Mouse (Mus musculus) MEL (cell line): ENCODE results near the gene Tmc8.

Experiments used
- HCFC1 ChIP-seq: IDR thresholded peaks from 2 replicates; pipeline ENCODE4 v1.6.1; 2012; ENCODE audit warnings: low read depth, mild to moderate bottlenecking, inconsistent platforms, low read length, improper control_type of control experiment, moderate library complexity
- SIN3A ChIP-seq: IDR thresholded peaks from 2 replicates; pipeline ENCODE4 v1.6.1; 2012; ENCODE audit warnings: low read length, improper control_type of control experiment, inconsistent platforms
- USF1 ChIP-seq: IDR thresholded peaks from 2 replicates; pipeline ENCODE4 v1.6.1; 2014; ENCODE audit warnings: low read depth, mild to moderate bottlenecking, inconsistent platforms, low read length, improper control_type of control experiment, moderate library complexity
- ZC3H11A ChIP-seq: IDR thresholded peaks from 2 replicates; pipeline ENCODE4 v1.6.1; 2012; ENCODE audit warnings: low read depth, mild to moderate bottlenecking, inconsistent platforms, low read length, improper control_type of control experiment

DNA sequence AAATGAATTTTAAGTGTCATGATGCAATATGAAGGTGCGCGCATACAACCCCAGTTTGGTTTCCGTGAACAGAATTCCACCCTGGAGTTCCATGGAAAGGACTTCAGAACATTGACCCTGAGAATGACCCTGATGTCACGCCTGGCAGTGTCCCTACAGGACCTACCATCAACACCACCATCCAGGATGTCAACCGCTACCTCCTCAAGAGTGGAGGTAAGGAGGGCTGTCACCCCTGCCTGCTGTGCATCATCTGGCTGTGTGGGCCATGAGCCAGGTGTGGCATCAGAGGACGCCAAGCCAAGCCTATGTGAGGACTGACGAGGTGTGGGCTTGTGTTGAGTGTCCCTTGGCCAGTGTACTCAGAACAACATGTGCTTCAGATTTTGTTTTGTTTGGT is 26.0 kb upstream of the Tmc8 start:
- TF ChIP-seq ZC3H11A (no peak), SIN3A (no peak), HCFC1 (no peak), USF1 (no peak)
